Mouse (Mus musculus): ENCODE measurements around the gene Kifc5b.

GRCm38 (mm10) chr17:26938731-26939130 lies 21.8 kb downstream of the Kifc5b start:
- TF ChIP-seq CTCF (IDR thresholded peaks at IDR 0.05; ENCODE audit: low read depth), result no peak
- TF ChIP-seq EP300 (IDR thresholded peaks at IDR 0.05; ENCODE audit: low read depth), result no peak

All from liver, embryonic 14.5 days (tissue).